Mouse (Mus musculus) MEL-GATA-1-ER (cell line): Measurements from ENCODE around the gene Mapk10.

Experiments used
- DNase-seq: peaks from one replicate; pipeline ENCODE4 v3.0.0-alpha.2; 2012; ENCODE audit warnings: low read depth; ENCODE audit errors: extremely low read depth

The Mapk10 gene

GRCm38 (mm10) chr5:103166755-103167154, 44.4 kb downstream of the Mapk10 start:
- no peak for DNase-seq

DNA sequence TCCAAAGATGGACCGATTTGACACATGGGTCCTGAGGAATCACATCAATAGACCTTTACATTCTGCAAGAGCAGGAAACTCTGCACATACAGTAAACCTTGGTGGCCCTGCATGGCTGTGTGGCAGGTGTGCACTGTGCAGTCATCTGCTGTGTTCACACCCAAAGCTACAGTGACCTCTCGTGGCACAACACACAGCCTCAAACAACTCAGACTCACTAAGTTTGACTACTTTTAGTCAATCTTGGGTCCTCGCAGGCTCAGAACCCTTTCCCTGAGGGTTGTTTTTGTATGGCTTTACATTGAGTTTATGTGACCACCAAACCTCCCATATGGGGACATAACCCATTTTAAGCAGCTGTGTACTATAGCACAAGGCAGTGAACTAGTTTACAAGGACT, 47.1 kb downstream of the Mapk10 start:
- no peak for DNase-seq

- DNase-seq = no peak
Measured at GRCm38 (mm10) chr5:103161574-103161973, 49.6 kb downstream of the Mapk10 start.

DNA sequence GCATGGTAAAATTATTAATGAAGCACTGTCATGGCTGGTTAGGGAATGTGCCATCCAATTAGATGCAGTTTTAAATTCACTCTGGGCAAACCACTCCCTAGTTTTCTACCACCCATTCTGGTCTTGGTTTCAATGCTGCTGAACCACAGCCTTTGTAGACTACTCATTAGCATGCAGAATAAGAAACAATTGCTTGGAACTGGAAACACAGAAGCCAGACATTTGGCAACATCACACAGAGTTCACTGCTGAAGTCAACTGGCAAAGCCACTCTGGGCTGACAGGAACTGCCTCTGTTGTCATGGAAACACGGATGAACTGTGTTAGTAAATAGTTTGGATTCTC, 50.0 kb downstream of the Mapk10 start:
- no peak for DNase-seq

DNA sequence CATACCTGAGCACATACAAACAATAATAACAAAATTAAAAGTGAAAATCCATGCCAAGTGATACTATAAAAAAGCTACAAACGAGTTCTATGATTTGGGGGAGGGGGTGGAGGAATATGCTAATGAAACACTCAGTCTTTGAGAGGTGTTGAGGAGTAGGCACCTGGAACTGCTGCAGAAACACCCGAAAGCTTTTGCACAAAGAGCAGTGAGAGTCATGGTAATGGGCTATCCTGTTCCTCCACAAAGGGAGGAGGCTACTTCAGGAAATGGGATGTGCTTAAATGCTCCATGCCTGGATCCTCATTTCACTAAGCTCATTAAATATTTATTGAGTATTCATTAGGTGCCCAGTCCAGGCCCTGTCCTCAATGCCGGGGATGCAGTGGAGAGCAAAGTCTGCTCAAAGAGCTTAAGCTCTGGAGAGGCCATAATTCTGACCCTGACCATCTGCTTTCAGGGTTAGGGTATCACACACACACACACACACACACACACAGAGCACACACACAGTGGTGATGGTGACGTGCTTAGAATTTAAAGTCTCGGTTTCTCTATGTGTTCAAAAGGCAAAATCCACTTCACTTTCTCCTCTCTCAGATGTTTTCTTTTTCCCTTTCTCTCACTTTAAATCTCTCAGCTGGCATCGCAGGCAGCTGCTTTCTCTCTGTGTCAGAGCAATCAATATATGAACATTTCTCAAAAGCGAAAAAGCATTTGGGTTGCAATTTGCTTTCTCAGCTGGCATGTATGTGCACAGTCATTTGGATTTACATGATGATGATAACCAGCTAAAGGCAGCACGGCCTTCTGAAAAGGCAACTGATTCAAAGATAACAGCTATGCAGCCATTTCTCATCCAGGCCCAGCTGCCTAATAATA, 50.6 kb downstream of the Mapk10 start:
- no peak for DNase-seq

GRCm38 (mm10) chr5:103140935-103141334, 70.2 kb downstream of the Mapk10 start:
- no peak for DNase-seq

DNA sequence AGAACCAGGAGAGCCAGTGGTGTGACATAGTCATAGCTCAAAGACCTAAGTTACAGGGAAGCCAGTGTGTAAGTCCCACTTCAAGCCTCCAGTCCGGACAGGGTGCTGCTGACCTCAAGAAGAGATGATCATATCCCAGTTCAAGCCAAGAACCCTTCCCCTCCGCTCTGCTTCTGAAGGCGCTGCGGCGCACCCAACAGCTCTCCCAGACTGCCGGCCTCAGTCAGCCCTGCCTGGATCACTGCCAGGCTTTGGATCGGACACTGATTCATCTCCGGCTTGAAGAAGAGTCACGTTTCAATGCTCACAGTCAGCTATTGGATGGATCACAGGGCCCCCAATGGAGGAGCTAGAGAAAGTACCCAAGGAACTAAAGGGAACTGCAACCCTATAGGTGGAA, 76.3 kb downstream of the Mapk10 start:
- no peak for DNase-seq

- no peak for DNase-seq
Measured at GRCm38 (mm10) chr5:103133626-103134025, 77.5 kb downstream of the Mapk10 start.

DNA sequence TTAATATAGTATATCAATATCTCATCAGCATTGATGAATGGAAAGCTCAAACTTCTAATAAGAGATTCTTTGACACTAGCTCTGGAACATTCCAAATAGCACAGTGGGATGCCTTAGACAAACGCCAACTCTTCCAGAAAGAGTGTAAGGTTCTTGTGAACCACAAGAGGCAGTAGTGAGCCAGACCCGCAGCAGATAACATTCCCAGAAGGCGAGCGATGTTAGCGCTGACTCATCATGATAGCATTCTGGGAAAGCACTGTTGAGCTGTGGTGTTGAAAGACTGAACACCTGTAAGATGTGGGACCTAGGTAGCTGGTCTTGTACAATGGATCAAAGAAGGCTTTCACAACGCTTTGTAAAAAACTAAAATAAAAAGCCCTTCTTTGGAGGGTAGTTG, 78.3 kb downstream of the Mapk10 start:
- no peak for DNase-seq

GRCm38 (mm10) chr5:103119618-103120017, 91.5 kb downstream of the Mapk10 start:
- DNase-seq = no peak

GRCm38 (mm10) chr5:103115571-103115970, 95.6 kb downstream of the Mapk10 start:
- no peak for DNase-seq

DNA sequence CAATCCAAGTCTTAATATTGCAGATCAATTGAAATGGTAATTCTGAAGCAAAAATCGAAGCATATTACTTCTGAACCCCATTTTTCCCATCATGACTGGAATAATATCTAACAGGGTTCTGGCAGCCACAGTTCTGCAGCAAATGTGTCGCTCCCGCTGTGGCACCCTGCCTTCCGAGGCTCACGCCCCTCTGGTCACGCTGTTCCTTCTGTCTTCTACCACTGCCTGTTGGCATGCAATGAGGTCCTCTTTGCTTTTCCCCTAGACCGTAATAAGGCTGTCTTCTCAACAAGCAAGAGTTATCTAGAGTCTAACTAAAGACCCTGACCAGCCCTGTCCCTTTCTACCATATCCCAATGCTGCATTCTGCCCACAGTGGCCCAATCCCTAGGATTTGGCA, 98.7 kb downstream of the Mapk10 start:
- no peak for DNase-seq

GRCm38 (mm10) chr5:103109409-103109808, 101.7 kb downstream of the Mapk10 start:
- DNase-seq = no peak

- no peak for DNase-seq
Measured at GRCm38 (mm10) chr5:103105441-103106414, 105.4 kb downstream of the Mapk10 start.

GRCm38 (mm10) chr5:103104082-103104481, 107.1 kb downstream of the Mapk10 start:
- no peak for DNase-seq

GRCm38 (mm10) chr5:103102876-103103393, 108.2 kb downstream of the Mapk10 start:
- no peak for DNase-seq

- no peak for DNase-seq
Measured at GRCm38 (mm10) chr5:103102176-103102575, 109.0 kb downstream of the Mapk10 start.

DNA sequence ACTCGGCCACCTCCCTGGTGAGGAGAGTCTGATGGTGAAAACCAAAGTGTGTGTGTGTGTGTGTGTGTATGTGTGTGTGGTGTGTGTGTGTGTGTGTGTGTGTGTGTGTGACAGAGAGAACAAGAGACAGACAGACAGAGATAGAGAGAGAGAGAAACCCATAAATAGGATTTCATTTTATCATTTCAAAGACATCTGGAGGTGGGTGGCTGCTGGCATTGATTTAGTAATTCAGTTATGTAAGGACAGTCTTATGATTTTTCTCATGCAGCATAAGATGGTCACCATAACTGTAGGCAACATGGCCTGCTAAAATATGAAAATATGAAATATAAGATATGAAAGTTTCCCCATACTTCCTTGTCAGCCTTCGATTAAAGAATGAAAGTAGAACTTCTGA, 117.0 kb downstream of the Mapk10 start:
- no peak for DNase-seq

DNA sequence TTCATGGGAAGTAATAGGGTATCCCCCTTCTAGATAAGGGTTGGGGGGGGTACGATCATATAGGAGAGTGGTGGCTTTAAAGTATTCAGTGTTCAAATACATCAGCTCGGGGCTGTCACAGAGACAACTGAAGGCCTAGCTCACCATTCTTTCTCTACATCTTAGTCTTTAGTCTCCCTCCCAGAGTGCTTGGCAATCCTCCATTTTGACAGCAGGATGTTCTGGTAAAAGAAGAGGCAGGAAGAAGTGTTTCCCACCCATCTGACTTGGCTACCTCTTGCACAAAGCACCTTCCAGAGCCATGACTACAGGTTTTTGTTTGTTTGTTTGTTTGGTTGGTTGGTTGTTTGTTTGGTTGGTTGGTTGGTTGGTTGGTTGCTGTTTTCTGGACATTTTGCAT, 125.3 kb downstream of the Mapk10 start:
- DNase-seq = no peak

GRCm38 (mm10) chr5:103075451-103075850, 135.7 kb downstream of the Mapk10 start:
- DNase-seq = no peak

DNA sequence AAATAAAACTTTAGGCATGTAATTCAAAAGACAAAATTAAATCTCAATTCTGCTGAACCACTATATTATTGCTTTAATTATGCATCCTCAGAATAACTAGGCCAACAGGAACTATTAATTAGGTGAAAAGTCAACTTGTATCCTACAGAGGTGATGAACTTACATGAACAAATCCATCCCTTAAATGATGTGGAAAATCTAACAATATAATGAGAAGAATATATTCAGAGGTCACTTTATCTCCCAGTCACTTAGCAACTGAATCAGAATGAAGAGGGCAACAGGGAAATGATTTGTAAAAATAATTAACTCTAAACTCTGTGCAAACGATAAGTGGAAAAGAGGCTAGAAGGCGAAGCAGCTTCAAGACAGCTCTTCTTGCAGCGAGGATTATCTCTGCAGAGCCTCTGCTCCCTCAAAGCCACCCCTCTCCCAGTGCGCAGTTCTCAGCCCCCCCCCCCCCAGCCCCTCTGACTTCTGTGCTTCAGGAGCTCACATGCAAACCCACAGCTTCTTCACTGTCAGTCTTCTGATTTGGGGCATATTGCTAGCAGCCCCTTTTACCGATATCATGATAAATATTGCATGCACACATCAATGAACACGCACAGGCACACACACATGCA, 138.8 kb downstream of the Mapk10 start:
- DNase-seq = no peak
